Mouse (Mus musculus) left cerebral cortex, adult 18-20 months (tissue): ENCODE data around the gene Acta1. TPM values are rescaled to one million over a fixed set of nuclear protein-coding genes. Genes with fewer than 3 reads are reported as not detected.
A peak's percentile ranks its signal among the peaks of the same experiment; 100 is the strongest.

Source experiments
- DNase-seq, 2 experiments: peaks; one replicate each; pipeline ENCODE4 v3.0.0; 2021 to 2022; ENCODE audit warnings: low spot score in 2 of 2, mixed read lengths in 1 of 2
- long read RNA-seq, 2 experiments: library from polyadenylated mRNA; stranded (forward); transcript quantifications; one replicate each; pipeline ENCODE4 v2.0.0; 2021
- total RNA-seq, 2 experiments: library from RNA; stranded (reverse); gene quantifications; 2 replicates each; pipeline ENCODE4 v1.2.3; 2021

The Acta1 gene
- total RNA-seq, result 10 to 100 TPM; 10.2 to 11.9 TPM
- long read RNA-seq, experiment 1, partial matches to known transcripts, result 15 of 20 reads
- long read RNA-seq, experiment 1, other reads (novel, unspliced or antisense), result 1 of 20 reads
- long read RNA-seq, experiment 2, partial matches to known transcripts, result 13 of 15 reads
- long read RNA-seq, experiment 2, other reads (novel, unspliced or antisense), result 1 of 15 reads

GRCm38 (mm10) chr8:123894502-123895097, at the start of gene Acta1:
Acta1 (minus strand) TSS chr8:123894751.
- no peak for DNase-seq

- DNase-seq, result no peak
Observed at GRCm38 (mm10) chr8:123929026-123929425, 34.5 kb upstream of the Acta1 start.

- no peak for DNase-seq
Observed at GRCm38 (mm10) chr8:123925671-123926070, 31.1 kb upstream of the Acta1 start.

- DNase-seq, result peak; percentile 88 to 91
Observed at GRCm38 (mm10) chr8:123924719-123925118, 30.2 kb upstream of the Acta1 start.

GRCm38 (mm10) chr8:123914635-123915034, 20.1 kb upstream of the Acta1 start:
- no peak for DNase-seq

- DNase-seq, result peak; percentile 40 to 62
Observed at GRCm38 (mm10) chr8:123912265-123912664, 17.7 kb upstream of the Acta1 start.

- DNase-seq, result no peak
Observed at GRCm38 (mm10) chr8:123907604-123908003, 13.1 kb upstream of the Acta1 start.

- DNase-seq, result no peak
Observed at GRCm38 (mm10) chr8:123902653-123903052, 8.1 kb upstream of the Acta1 start.

GRCm38 (mm10) chr8:123899366-123899765, 4.8 kb upstream of the Acta1 start:
- peak; percentile 44 to 55 for DNase-seq

- no peak for DNase-seq
Observed at GRCm38 (mm10) chr8:123898576-123898975, 4.0 kb upstream of the Acta1 start.

GRCm38 (mm10) chr8:123896774-123897173, 2.2 kb upstream of the Acta1 start:
- DNase-seq, result no peak

GRCm38 (mm10) chr8:123896366-123896761, 1.8 kb upstream of the Acta1 start:
- DNase-seq, result no peak

GRCm38 (mm10) chr8:123895680-123896365, 1.3 kb upstream of the Acta1 start:
- no peak for DNase-seq

GRCm38 (mm10) chr8:123895230-123895629, 679 bp upstream of the Acta1 start:
- no peak for DNase-seq

GRCm38 (mm10) chr8:123893413-123893812, 1.1 kb downstream of the Acta1 start:
- no peak for DNase-seq

GRCm38 (mm10) chr8:123892586-123893155, 1.9 kb downstream of the Acta1 start:
- DNase-seq, result peak; percentile 29 to 31

GRCm38 (mm10) chr8:123891883-123892585, 2.5 kb downstream of the Acta1 start:
- DNase-seq, result peak; percentile 87

- peak; percentile 31 to 37 for DNase-seq
Observed at GRCm38 (mm10) chr8:123891271-123891670, 3.3 kb downstream of the Acta1 start.

GRCm38 (mm10) chr8:123889797-123890196, 4.8 kb downstream of the Acta1 start:
- no peak for DNase-seq

- no peak for DNase-seq
Observed at GRCm38 (mm10) chr8:123887956-123888355, 6.6 kb downstream of the Acta1 start.

GRCm38 (mm10) chr8:123887163-123887562, 7.4 kb downstream of the Acta1 start:
- no peak for DNase-seq
